Mouse (Mus musculus) lung, adult 18-20 months (tissue): ENCODE results near the gene Dnah2.
A peak's percentile ranks its signal among the peaks of the same experiment; 100 is the strongest.

Source experiments
- DNase-seq, 2 experiments: peaks; one replicate each; pipeline ENCODE4 v3.0.0; 2022; ENCODE audit warnings: mixed read lengths in 2 of 2

Dnah2 gene

GRCm38 (mm10) chr11:69417449-69418384 is 131.2 kb downstream of the Dnah2 start:
- peak; percentile 95 to 96 for DNase-seq

DNA sequence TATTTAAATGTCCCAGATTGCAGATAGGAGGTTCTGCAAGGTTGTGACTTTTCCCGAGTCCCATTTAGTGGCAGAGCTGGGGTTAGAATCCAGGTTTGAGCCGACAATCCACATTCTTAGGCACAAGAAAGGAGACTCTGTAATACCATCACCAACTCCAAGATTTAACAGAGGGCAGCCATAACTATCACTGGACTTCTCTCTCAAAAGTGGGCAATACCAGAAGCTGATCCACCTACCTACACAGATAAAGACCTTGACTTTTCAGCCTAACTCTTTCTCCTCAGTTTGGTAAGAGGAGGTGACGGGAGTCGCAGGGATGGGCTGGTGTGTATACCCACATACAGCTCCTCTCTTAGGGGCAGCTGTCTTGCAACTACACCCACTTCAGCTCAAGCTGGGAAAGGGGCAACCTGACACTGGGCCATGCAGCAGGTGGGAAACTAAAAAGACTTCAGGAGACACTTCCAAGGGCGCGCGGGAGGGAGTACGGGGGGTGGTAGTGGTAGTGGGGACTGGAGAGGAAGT is 131.9 kb downstream of the Dnah2 start:
- DNase-seq = no peak

DNA sequence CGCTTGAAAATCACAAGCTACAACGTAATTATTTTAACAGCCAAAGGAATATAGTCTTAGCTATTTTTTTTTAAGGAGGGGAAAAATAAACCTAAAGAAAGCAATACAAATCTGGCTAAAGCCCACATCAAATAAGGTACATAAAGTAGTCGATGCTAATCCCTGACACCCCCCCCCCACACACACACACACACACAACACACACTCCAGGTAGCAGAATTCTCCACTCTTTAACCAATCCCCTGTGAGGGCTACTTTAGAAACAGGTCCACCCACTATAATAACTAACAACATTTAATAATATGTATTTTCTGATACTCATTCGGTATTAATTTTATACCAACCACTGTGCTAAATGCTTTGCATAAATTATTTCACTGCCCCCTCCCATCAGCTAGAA is 132.4 kb downstream of the Dnah2 start:
- DNase-seq = no peak

- DNase-seq = peak in 1 of 2 experiments; percentile 70
These were observed 133.1 kb downstream of the Dnah2 start for GRCm38 (mm10) chr11:69415668-69416451.

DNA sequence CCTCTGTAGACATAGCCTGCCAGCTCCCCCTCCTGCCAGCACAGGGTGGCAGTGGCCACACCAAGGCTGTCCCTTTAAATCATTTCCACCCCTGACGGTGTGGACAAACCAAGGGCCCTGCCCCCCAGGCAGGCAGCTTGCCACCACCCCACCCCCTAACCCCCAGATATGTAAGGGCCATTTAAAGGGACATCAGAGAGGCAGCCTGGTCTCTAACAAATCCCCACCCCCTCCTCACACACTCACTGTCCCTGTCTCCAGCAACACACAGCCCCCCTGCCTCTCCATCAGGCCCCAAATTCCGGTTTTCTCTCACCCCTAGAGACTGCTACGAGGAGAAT is 133.6 kb downstream of the Dnah2 start:
- peak in 1 of 2 experiments; percentile 68 for DNase-seq

DNA sequence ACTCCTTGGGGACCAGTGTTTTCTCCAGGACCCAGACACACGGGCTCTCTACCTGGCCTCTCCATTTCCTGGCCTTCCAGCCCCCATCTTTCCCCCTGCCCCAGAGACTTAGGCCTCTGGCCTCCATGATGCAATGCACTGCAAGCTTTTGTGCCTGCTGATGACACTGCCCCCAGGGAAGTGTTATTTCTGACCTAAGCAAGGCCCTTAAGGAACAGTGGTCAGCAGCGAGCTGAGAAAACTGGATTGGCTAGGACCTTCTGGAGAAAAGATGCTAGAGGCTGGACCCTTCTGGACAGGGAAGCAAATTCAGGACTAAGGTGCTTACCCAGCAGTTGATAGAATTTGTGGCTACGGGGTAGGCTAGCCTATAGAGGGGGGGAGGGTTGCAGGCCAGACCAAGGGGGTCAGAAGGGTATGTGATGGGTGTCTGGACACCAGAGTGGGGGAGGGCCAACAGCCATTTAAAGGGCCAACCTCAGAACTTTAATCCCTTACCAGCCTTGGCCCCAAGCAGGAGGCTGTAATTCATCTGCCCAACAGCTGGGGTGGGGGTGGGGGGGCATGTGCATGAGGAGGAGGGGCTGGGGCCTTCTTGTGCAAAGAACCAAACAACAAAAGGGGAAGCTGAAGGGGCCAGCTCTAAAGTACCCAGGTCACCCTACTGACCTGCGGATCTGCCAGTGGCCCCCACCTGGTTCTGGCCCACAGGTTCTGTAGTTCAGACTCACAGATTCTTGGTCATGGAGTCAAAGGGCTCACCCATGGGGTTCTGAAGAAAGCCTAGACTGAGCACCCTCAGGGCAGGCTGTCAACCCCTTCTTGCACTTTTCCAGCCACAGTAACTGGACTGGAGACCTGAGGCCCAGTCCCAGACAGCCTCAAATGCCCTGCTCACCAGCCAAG is 134.2 kb downstream of the Dnah2 start:
- DNase-seq = no peak

DNA sequence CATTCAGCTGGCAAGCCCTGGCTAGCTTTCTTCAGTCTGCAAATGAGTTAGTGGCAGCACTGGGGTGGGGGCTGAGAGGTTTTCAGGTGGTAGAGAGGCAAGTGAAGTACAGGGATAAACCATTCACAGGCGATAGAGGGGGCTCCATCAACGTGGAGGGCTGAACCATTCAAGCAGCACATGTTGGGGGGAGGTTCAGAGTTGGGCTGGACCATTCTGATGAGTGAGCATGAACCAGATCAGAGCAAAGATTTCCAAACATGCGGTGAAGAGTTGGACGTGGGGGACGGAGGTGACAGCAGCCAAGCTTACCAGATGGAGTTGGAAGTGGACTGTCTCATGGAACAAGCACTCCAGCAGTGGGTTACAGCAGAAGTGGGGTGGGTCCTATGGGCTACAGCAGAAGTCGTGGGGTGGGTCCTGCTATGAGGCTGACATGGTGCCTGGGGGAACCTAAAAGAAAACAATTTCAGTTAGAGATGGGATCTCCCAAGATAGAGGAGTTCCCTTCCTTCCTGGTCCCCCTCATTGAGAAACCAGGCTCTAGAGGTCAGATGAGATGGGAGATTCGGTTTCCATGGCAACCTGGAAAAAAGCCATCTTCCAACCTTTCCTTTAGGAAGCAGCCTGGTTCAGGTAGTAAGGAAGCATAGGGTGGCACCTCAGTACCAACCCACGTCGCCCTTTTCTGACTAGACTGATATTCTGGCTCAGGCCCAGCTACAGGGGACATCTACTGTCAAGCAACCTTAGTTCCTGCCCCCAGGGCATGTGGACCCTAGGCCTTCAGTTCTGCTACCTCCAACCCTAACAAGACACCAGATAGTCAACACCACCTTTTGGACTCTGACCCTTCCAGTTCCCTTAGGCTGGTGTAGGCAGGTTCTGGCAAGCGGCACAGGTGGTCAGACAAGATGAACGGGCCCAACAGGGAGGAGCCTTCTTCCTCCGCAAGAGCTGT is 135.4 kb downstream of the Dnah2 start, which contains the start of gene Kdm6b:
Gene Kdm6b, minus strand, starts transcription at position 455 of the 961 bp plus-strand sequence.
- peak in 1 of 2 experiments; percentile 38 for DNase-seq

DNA sequence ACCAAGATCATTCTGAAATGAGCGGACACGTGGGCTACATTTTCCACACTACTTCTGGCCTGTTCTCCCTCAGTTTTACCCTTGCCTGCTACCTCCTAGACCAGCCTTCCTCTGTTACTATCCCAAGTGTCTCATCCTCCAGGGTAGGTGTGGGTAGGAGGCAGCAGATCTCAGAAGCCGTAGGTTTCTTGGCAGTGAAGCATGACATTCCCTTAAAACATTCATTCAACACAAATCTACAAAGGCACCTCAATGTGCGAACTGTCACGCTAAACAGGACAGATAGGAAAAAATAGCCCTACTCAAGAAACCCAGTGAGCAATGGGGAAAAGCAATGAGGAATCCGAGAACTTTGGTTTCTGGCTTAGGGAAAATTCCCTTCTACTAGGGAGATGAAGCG is 136.4 kb downstream of the Dnah2 start:
- DNase-seq = no peak

- peak; percentile 70 to 77 for DNase-seq
These were observed 137.2 kb downstream of the Dnah2 start for GRCm38 (mm10) chr11:69411538-69412203.

- peak; percentile 93 to 94 for DNase-seq
These were observed 137.8 kb downstream of the Dnah2 start for GRCm38 (mm10) chr11:69411073-69411535.

- peak; percentile 82 to 83 for DNase-seq
These were observed 138.4 kb downstream of the Dnah2 start for GRCm38 (mm10) chr11:69410310-69411072.

DNA sequence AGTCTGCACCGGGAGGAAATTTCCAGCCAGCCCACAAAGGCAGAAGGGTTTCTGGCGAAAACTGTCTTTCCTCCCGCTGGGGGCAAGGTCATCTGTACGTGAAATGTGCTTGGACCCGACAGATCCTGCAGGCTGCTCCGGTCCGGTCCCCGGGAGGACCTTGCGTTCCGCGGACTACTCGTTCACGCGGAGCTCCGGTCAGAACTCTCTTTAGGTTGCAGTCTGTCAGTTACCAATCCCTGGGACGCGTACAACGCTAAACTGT is 138.9 kb downstream of the Dnah2 start:
- DNase-seq = no peak

DNA sequence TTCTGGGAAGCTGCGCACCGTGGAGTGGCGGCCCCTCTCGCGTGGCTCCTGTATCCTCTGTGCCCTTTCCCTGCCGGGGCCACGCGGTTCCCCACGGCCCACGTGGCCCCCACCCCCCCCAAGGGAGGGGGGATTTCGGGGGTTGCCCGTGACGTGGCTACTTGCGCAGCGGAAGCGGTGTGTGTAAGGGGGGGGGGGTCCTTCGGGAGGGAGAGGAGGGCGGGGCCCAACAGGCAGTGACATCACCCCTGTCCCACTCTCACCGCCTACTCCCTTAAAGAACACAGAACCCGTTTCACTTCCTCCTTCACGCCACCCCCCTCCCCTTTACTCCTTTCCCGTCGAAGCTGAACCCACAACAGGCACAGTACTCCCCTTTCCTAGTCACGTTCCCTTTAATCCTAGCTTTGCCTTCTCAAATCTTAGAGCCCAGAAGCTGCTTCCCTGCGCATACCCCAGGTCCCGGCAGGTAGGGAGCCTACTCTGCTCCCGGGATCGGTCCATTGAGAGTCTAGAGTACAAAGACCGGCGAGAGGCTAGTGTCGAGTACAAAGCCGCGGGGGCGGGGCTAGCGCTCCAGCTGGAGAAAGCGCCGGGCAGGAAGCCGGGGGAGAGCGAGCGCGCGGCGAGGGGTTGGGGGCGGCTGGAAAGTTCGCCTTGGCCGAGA is 139.4 kb downstream of the Dnah2 start:
- peak; percentile 85 to 87 for DNase-seq

DNA sequence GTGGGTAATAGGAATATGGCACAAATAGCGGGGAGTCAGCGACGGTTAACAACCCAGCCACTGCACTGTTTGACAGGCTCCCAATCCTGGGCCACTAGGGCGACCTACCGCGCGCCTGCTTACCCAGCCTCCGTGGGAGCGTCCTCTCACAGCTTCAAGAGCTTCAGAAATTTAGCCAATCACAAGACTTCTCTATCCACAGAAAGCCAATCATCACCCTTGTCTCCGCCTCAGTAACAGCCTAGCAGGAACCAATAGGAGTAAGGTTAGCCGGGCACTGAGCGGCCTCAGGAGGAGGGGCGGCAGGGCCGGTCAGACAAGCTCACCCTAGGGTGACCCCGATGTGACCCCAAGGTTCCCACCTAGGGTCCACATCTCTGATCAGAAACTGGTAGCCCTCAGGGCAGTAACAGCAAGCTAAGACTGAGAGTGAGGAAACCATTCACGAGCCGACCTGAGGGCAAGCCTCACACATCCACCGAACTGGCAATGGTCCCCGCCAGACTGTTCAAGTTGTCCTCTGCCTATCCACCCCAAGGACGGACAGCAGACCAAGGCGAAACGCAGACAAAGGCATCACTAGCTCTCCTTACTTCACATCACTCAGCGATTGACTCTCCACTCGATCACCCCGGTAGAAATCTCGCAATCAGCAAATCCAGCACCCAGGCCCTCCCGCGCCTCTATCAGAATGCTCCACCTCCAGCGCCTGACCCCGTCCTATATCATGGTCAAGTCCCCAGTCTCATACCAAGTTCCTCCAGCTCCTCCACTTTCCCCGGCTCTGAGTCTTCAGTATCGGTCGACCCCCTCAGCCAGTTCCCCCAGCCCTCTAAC is 140.2 kb downstream of the Dnah2 start:
- peak; percentile 88 to 91 for DNase-seq

DNA sequence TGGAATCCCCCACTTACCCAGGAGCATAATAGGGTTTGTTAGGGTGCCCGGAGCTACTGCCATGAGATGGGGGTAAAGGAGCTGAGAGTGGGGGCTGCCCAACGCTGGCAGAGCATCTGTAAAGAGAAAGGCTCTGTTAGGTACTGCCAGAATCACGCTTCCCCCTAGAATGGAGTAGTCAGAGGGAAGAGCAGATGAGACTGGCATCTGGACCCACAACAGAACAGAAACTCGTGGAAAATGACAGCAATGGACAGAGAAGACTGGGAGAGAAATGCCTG is 141.2 kb downstream of the Dnah2 start:
- DNase-seq = no peak

- peak in 1 of 2 experiments; percentile 6 for DNase-seq
These were observed 141.8 kb downstream of the Dnah2 start for GRCm38 (mm10) chr11:69406867-69407723.

DNA sequence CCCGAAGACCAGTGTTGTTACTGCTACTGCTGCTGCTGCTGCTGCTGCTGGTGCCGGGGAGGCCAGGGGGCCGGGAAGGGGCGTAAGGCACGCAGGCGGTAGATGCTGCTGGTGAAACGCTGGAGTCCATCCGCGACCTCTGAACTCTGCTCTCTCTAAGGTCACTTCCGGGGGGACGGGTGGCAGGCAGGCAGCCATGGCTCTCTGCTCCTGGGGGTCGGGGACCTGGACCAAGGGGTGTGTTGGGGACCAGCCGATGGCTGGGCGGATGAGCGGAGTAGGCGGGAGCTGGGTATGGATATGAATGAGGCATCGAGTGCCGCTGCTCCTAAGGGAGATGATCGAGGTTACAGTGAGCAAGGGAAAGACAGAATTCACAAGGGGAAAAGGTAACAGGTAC is 142.6 kb downstream of the Dnah2 start:
- DNase-seq = peak in 1 of 2 experiments; percentile 9
